Mouse (Mus musculus) CH12.LX (cell line): ENCODE data around the gene Dnm1. TPM values are rescaled to one million over a fixed set of nuclear protein-coding genes. Genes with fewer than 3 reads are reported as not detected.
A peak's percentile ranks its signal among the peaks of the same experiment; 100 is the strongest.

ENCODE experiments used
- DNase-seq: peaks from one replicate; pipeline ENCODE4 v3.0.0-alpha.2; 2013; ENCODE audit errors: extremely low read depth
- H3K27ac ChIP-seq: 2 replicates; pipeline ENCODE4 v1.5.1; 2012; ENCODE audit warnings: low read depth, mild to moderate bottlenecking, control low read depth, moderate library complexity; ENCODE audit not compliant: insufficient read depth
- H3K27me3 ChIP-seq: replicated peaks from 2 replicates; pipeline ENCODE3; 2012; ENCODE audit warnings: inconsistent platforms
- H3K36me3 ChIP-seq, 2 experiments: replicated peaks in 1 of 2; 2 replicates each; pipeline versions ENCODE3 to v1.6.1; 2012; ENCODE audit warnings: inconsistent platforms in 1 of 2, low read length in 1 of 2, mild to moderate bottlenecking in 1 of 2, mixed read lengths in 1 of 2, moderate library complexity in 1 of 2; ENCODE audit not compliant: control insufficient read depth in 1 of 2, insufficient read depth in 1 of 2
- H3K4me1 ChIP-seq, 2 experiments: 2 replicates each; pipeline ENCODE4 v1.6.1; 2012; ENCODE audit warnings: inconsistent platforms in 1 of 2, moderate library complexity in 1 of 2; ENCODE audit not compliant: insufficient read depth in 2 of 2, control insufficient read depth in 1 of 2
- H3K4me2 ChIP-seq: 2 replicates; pipeline ENCODE4 v1.6.1; 2012; ENCODE audit warnings: low read depth, mild to moderate bottlenecking, control low read depth; ENCODE audit not compliant: poor library complexity, insufficient read depth, severe bottlenecking
- H3K4me3 ChIP-seq, 3 experiments: fragments of 150-350 bp in 1 of 3; sonication (generic) in 1 of 3; replicated peaks in 1 of 3; 2 replicates each; pipeline versions ENCODE3 to v1.5.1; 2011 to 2012; ENCODE audit warnings: low read depth in 2 of 3, low read length in 2 of 3, mild to moderate bottlenecking in 2 of 3, moderate library complexity in 2 of 3, control low read depth in 1 of 3, improper control_type of control experiment in 1 of 3, inconsistent platforms in 1 of 3, mixed read lengths in 1 of 3; ENCODE audit not compliant: poor library complexity in 1 of 3
- H3K79me2 ChIP-seq: replicated peaks from 2 replicates; pipeline ENCODE4 v1.6.1; 2012; ENCODE audit warnings: mild to moderate bottlenecking, moderate library complexity; ENCODE audit not compliant: control insufficient read depth, poor library complexity, insufficient read depth, severe bottlenecking; ENCODE audit errors: extremely low read depth
- H3K9ac ChIP-seq: 2 replicates; pipeline ENCODE4 v1.6.1; 2012; ENCODE audit warnings: low read depth, mild to moderate bottlenecking, control low read depth, moderate library complexity; ENCODE audit not compliant: insufficient read depth
- H3K9me3 ChIP-seq: replicated peaks from 2 replicates; pipeline ENCODE3; 2012; ENCODE audit warnings: low read length, inconsistent platforms, mixed read lengths
- CHD1 ChIP-seq: IDR thresholded peaks from 2 replicates; pipeline ENCODE4 v1.6.1; 2012; ENCODE audit warnings: low read depth, low read length, improper control_type of control experiment, inconsistent platforms
- CHD2 ChIP-seq: IDR thresholded peaks from 2 replicates; pipeline ENCODE4 v1.6.1; 2011; ENCODE audit warnings: low read length, improper control_type of control experiment
- CTCF ChIP-seq, 2 experiments: IDR thresholded peaks in 1 of 2; conservative IDR thresholded peaks in 1 of 2; 2 replicates each; pipeline ENCODE4 v1.5.1; 2011 to 2012; ENCODE audit warnings: low read depth in 2 of 2, low read length in 2 of 2, improper control_type of control experiment in 1 of 2, inconsistent platforms in 1 of 2, mild to moderate bottlenecking in 1 of 2, moderate library complexity in 1 of 2
- ELF1 ChIP-seq: IDR thresholded peaks from 2 replicates; pipeline ENCODE4 v1.6.1; 2014; ENCODE audit warnings: low read depth, mild to moderate bottlenecking, inconsistent platforms, low read length, improper control_type of control experiment
- ETS1 ChIP-seq: conservative IDR thresholded peaks from 2 replicates; pipeline ENCODE4 v1.6.1; 2012; ENCODE audit warnings: low read depth, mild to moderate bottlenecking, inconsistent platforms, low read length, improper control_type of control experiment, moderate library complexity
- IRF4 ChIP-seq: IDR thresholded peaks from 2 replicates; pipeline ENCODE4 v1.6.1; 2014; ENCODE audit warnings: low read depth, mild to moderate bottlenecking, inconsistent platforms, low read length, improper control_type of control experiment
- JUN ChIP-seq: IDR thresholded peaks from 2 replicates; pipeline ENCODE4 v1.6.1; 2011; ENCODE audit warnings: low read depth, mild to moderate bottlenecking, low read length, improper control_type of control experiment, moderate library complexity; ENCODE audit not compliant: insufficient read depth
- JUND ChIP-seq: conservative IDR thresholded peaks from 2 replicates; pipeline ENCODE4 v1.6.1; 2011; ENCODE audit warnings: low read depth, low read length, improper control_type of control experiment
- KAT2A ChIP-seq: IDR thresholded peaks from 2 replicates; pipeline ENCODE4 v1.6.1; 2012; ENCODE audit warnings: low read length, improper control_type of control experiment, inconsistent platforms; ENCODE audit not compliant: insufficient replicate concordance
- MAFK ChIP-seq: IDR thresholded peaks from 2 replicates; pipeline ENCODE4 v1.6.1; 2011; ENCODE audit warnings: low read length, improper control_type of control experiment; ENCODE audit not compliant: insufficient replicate concordance
- MAZ ChIP-seq: IDR thresholded peaks from 2 replicates; pipeline ENCODE4 v1.6.1; 2012; ENCODE audit warnings: low read depth, mild to moderate bottlenecking, inconsistent platforms, low read length, improper control_type of control experiment, moderate library complexity
- MEF2A ChIP-seq: IDR thresholded peaks from 2 replicates; pipeline ENCODE4 v1.6.1; 2014; ENCODE audit warnings: low read depth, mild to moderate bottlenecking, inconsistent platforms, low read length, improper control_type of control experiment, borderline replicate concordance
- MXI1 ChIP-seq: IDR thresholded peaks from 2 replicates; pipeline ENCODE4 v1.6.1; 2011; ENCODE audit warnings: mild to moderate bottlenecking, low read depth, low read length, improper control_type of control experiment
- MYC ChIP-seq: IDR thresholded peaks from 2 replicates; pipeline ENCODE4 v1.6.1; 2011; ENCODE audit warnings: low read depth, mild to moderate bottlenecking, improper control_type of control experiment, low read length
- NELFE ChIP-seq: IDR thresholded peaks from 2 replicates; pipeline ENCODE4 v1.6.1; 2011; ENCODE audit warnings: low read depth, low read length, improper control_type of control experiment
- NRF1 ChIP-seq: IDR thresholded peaks from 2 replicates; pipeline ENCODE4 v1.6.1; 2014; ENCODE audit warnings: low read depth, mild to moderate bottlenecking, inconsistent platforms, low read length, improper control_type of control experiment, moderate library complexity
- PAX5 ChIP-seq: IDR thresholded peaks from 2 replicates; pipeline ENCODE4 v1.6.1; 2012; ENCODE audit warnings: low read length, inconsistent platforms, mixed read lengths
- POLR2A ChIP-seq: IDR thresholded peaks from 2 replicates; pipeline ENCODE4 v1.6.1; 2011; ENCODE audit warnings: low read depth, mild to moderate bottlenecking, improper control_type of control experiment, low read length
- POLR2AphosphoS2 ChIP-seq: IDR thresholded peaks from 2 replicates; pipeline ENCODE4 v1.6.1; 2011; ENCODE audit warnings: low read depth, low read length, improper control_type of control experiment
- RCOR1 ChIP-seq: conservative IDR thresholded peaks from 2 replicates; pipeline ENCODE4 v1.6.1; 2012; ENCODE audit warnings: low read depth, mild to moderate bottlenecking, inconsistent platforms, low read length, improper control_type of control experiment
- SIN3A ChIP-seq: IDR thresholded peaks from 2 replicates; pipeline ENCODE4 v1.6.1; 2012; ENCODE audit warnings: low read length, improper control_type of control experiment, inconsistent platforms
- SMC3 ChIP-seq: IDR thresholded peaks from 2 replicates; pipeline ENCODE4 v1.6.1; 2011; ENCODE audit warnings: low read depth, low read length, improper control_type of control experiment
- TBP ChIP-seq: conservative IDR thresholded peaks from 2 replicates; pipeline ENCODE4 v1.6.1; 2011; ENCODE audit warnings: low read depth, low read length, improper control_type of control experiment
- TCF12 ChIP-seq: IDR thresholded peaks from 2 replicates; pipeline ENCODE4 v1.6.1; 2014; ENCODE audit warnings: low read depth, mild to moderate bottlenecking, inconsistent platforms, low read length, improper control_type of control experiment
- UBTF ChIP-seq: IDR thresholded peaks from 2 replicates; pipeline ENCODE4 v1.6.1; 2012; ENCODE audit warnings: low read depth, mild to moderate bottlenecking, inconsistent platforms, low read length, improper control_type of control experiment, moderate library complexity
- USF1 ChIP-seq: IDR thresholded peaks from 2 replicates; pipeline ENCODE4 v1.6.1; 2014; ENCODE audit warnings: low read depth, mild to moderate bottlenecking, inconsistent platforms, low read length, improper control_type of control experiment
- USF2 ChIP-seq: conservative IDR thresholded peaks from 2 replicates; pipeline ENCODE4 v1.6.1; 2011; ENCODE audit warnings: low read depth, low read length, improper control_type of control experiment
- ZC3H11A ChIP-seq: IDR thresholded peaks from 2 replicates; pipeline ENCODE4 v1.6.1; 2012; ENCODE audit warnings: low read depth, mild to moderate bottlenecking, inconsistent platforms, low read length, improper control_type of control experiment
- ZMIZ1 ChIP-seq: IDR thresholded peaks from 2 replicates; pipeline ENCODE4 v1.6.1; 2012; ENCODE audit warnings: low read depth, mild to moderate bottlenecking, inconsistent platforms, low read length, improper control_type of control experiment
- ZNF384 ChIP-seq: IDR thresholded peaks from 2 replicates; pipeline ENCODE4 v1.6.1; 2012; ENCODE audit warnings: low read depth, low read length, improper control_type of control experiment, inconsistent platforms
- dilution Hi-C: fragments of 300-500 bp; cut with MboI; formaldehyde crosslinking; loops from 2 replicates; pipeline ENCODE4 v1.14.3; 2020; ENCODE audit warnings: low sequenced_read_pairs; ENCODE audit not compliant: extremely low pct_unique_long_range_greater_than_20kb, extremely low pct_ligation_motif_present
- in situ Hi-C: fragments of 300-500 bp; cut with MboI; formaldehyde crosslinking; loops from 3 replicates; pipeline ENCODE4 v1.14.3; 2019; ENCODE audit warnings: low sequenced_read_pairs, low pct_ligation_motif_present, low pct_unique_long_range_greater_than_20kb, mixed read lengths
- polyA plus RNA-seq: library from polyadenylated mRNA; unstranded; fragments of >175 nt; gene quantifications from 2 replicates; pipeline ENCODE4 v1.2.1, GENCODE M21; 2012; ENCODE audit warnings: low read depth; ENCODE audit not compliant: insufficient read length
- total RNA-seq, 2 experiments: library from RNA; depleted of rRNA; stranded (reverse); fragments of 300-350 nt in 1 of 2; fragments of >200 nt in 1 of 2; gene quantifications; 2 replicates each; pipeline ENCODE4 v1.2.3; 2012 to 2014

Dnm1 gene
- total and polyA plus RNA-seq, 3 experiments: 0.25 TPM; not detected in 2

- Histone ChIP-seq H3K4me1 (peaks cover 4 to 34% of the 10 kb centered on the region in 2 experiments), H3K4me3 (peak overlapping the region; percentile 74 to 83 (median 76)), H3K9me3 (no peaks in the 10 kb centered on the region), H3K79me2 (peaks cover 34% of the 10 kb centered on the region), H3K36me3 (peaks cover 21 to 46% of the 10 kb centered on the region in 2 experiments), H3K4me2 (peak overlapping the region; percentile 85), H3K9ac (peak overlapping the region; percentile 82), H3K27me3 (no peaks in the 10 kb centered on the region), H3K27ac (no peak overlapping the region)
- dilution Hi-C loops: no loop called here
- in situ Hi-C loops: loop anchor here (10.0 kb wide), 1 partner anchor 154 kb away; no protein-coding TSS in a partner anchor
- no peak for TF ChIP-seq KAT2A
- no peak for TF ChIP-seq UBTF
- TF ChIP-seq IRF4: no peak
- TF ChIP-seq MAZ: no peak
- no peak for TF ChIP-seq MEF2A
- no peak for TF ChIP-seq ZC3H11A
- TF ChIP-seq CHD2: no peak
- no peak for TF ChIP-seq ZMIZ1
- TF ChIP-seq POLR2AphosphoS2: no peak
- no peak for TF ChIP-seq MAFK
- no peak for TF ChIP-seq RCOR1
- no peak for TF ChIP-seq PAX5
- no peak for TF ChIP-seq TCF12
- no peak for TF ChIP-seq ETS1
- TF ChIP-seq ZNF384: no peak
- TF ChIP-seq CTCF (conservative IDR thresholded peaks at IDR 0.05 in 1 of 2, IDR thresholded peaks at IDR 0.05 in 1 of 2; ENCODE audit: low read depth in 2 of 2, low read length in 2 of 2): no peak
- TF ChIP-seq MXI1: no peak
- DNase-seq: peak; percentile 38
Measured at GRCm38 (mm10) chr2:32288371-32288931, 64.7 kb downstream of the Dnm1 start.

GRCm38 (mm10) chr2:32287923-32288367, 65.2 kb downstream of the Dnm1 start, which contains the start of gene Swi5:
Gene Swi5 (minus strand): TSS chr2:32288075.
- Histone ChIP-seq H3K4me3 (peak within 1 kb of the TSS; percentile 74 to 98 (median 76)), H3K4me1 (peaks cover 4 to 34% of the 10 kb centered on the region in 2 experiments), H3K36me3 (peaks cover 18 to 45% of the 10 kb centered on the region in 2 experiments), H3K27me3 (no peaks in the 10 kb centered on the region), H3K4me2 (peak within 1 kb of the TSS; percentile 85), H3K79me2 (peaks cover 34% of the 10 kb centered on the region), H3K9me3 (no peaks in the 10 kb centered on the region), H3K27ac (no peak within 1 kb of the TSS), H3K9ac (peak within 1 kb of the TSS; percentile 89)
- in situ Hi-C loops: loop anchor here (10.0 kb wide), 1 partner anchor 153 kb away; no protein-coding TSS in a partner anchor
- dilution Hi-C loops: no loop called here
- DNase-seq: peak; percentile 99
- TF ChIP-seq POLR2AphosphoS2 (peak; percentile 58; the same call in 1 of the 2 replicates), ZMIZ1 (peak; percentile 93), IRF4 (no peak), SIN3A (peak; percentile 24), ZNF384 (no peak), NELFE (peak; percentile 97), MYC (peak; percentile 76), CTCF (conservative IDR thresholded peaks at IDR 0.05 in 1 of 2, IDR thresholded peaks at IDR 0.05 in 1 of 2; ENCODE audit: low read depth in 2 of 2, low read length in 2 of 2) (no peak), TBP (peak; percentile 88), JUN (no peak), RCOR1 (no peak), MAZ (peak; percentile 73; the same call in 1 of the 2 replicates), POLR2A (peak; percentile 94), USF1 (peak; percentile 88), ELF1 (peak; percentile 83), SMC3 (no peak), CHD1 (no peak), KAT2A (0 out of 2 replicates have a peak, but pooled peaks have one; percentile 37), MXI1 (peak; percentile 62), NRF1 (peak; percentile 92), TCF12 (peak; percentile 62; the same call in 1 of the 2 replicates), USF2 (peak; percentile 72), PAX5 (no peak), JUND (no peak)
